Mouse (Mus musculus) heart, postnatal 0 days (tissue): ENCODE data around the gene Mroh3.

Source experiments
- CTCF ChIP-seq: IDR thresholded peaks from 2 replicates; pipeline ENCODE4 v1.5.1; 2016; ENCODE audit warnings: antibody characterized with exemption, control low read depth, low read depth
- EP300 ChIP-seq: IDR thresholded peaks from 2 replicates; pipeline ENCODE4 v1.6.1; 2016; ENCODE audit warnings: antibody characterized with exemption, low read depth

DNA sequence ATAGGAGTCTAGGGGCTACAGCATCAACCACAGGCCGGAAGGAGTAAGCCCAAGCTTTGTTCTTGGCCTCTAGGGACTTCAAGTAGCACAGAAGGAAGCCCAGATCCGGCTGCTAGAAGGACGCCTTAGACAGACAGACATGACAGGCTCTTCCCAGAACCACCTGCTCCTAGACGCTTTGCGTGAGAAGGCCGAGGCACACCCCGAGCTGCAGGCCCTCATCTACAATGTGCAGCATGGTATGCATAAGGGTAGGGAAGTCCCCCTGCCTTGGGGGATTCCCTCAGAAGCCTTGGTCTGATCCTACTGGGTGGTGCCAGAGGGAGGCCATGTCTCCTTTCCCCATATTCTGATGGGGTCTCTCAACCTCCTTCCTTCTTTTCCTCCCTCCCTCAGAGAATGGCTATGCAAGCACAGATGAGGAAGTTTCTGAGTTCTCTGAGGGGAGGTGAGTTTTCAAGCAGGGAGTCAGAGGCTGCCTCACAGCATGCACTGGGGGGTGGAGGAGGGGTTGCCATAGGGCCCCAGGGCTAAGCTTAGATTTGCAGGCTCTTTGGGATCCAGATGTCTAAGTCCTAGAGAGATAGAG lies 51.2 kb downstream of the Mroh3 start:
- no peak for TF ChIP-seq EP300
- TF ChIP-seq CTCF = no peak
